Mouse (Mus musculus): ENCODE results near the gene Hist1h3h.
"Not testable (repeated sequence)": the region's sequence is repeated elsewhere in the genome, so short reads cannot be mapped to it uniquely, and the experiment has no call there.

Hist1h3h gene

DNA sequence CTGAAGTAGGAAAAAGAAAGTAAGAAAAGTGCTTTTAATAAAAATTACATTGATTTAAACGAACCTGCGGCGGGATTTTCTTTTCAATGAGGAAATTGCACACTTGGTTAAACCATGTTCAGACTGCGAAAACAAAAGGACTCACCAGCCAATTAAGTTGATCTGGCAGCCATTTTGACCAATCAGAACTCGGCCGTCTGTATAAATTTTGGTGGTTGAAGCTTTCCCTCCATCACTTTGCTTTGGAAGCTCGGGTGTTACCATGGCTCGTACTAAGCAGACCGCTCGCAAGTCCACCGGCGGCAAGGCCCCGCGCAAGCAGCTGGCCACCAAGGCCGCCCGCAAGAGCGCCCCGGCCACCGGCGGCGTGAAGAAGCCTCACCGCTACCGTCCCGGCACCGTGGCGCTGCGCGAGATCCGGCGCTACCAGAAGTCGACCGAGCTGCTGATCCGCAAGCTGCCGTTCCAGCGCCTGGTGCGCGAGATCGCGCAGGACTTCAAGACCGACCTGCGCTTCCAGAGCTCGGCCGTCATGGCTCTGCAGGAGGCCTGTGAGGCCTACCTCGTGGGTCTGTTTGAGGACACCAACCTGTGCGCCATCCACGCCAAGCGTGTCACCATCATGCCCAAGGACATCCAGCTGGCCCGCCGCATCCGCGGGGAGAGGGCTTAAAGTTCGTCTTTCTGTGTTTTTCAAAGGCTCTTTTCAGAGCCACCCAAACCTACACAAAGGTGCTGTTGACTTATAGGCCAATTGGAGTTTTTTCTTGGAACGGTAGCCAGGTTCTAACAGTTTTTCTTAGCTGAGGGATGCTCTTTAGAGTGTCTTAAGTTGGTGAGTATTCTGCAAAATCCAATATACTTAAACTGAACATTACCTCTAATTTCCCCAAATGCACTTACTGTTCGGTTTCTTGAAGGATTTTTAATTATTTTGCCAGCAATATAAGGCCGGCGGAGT lies at the start of gene Hist1h3h:
Hist1h3h (plus strand) TSS at position 263 of the 961 bp plus-strand sequence.
- DNase-seq = peak; percentile 77 to 83

- no peak for DNase-seq
Observed at GRCm38 (mm10) chr13:21677305-21677704, 40.2 kb upstream of the Hist1h3h start, which contains the start of gene Olfr1360. Gene Olfr1360, minus strand, starts transcription at chr13:21677405.

GRCm38 (mm10) chr13:21697811-21698210 lies 19.6 kb upstream of the Hist1h3h start, which contains the start of gene Olfr1359:
Gene Olfr1359, plus strand, starts transcription at chr13:21698111.
- no peak for DNase-seq

DNA sequence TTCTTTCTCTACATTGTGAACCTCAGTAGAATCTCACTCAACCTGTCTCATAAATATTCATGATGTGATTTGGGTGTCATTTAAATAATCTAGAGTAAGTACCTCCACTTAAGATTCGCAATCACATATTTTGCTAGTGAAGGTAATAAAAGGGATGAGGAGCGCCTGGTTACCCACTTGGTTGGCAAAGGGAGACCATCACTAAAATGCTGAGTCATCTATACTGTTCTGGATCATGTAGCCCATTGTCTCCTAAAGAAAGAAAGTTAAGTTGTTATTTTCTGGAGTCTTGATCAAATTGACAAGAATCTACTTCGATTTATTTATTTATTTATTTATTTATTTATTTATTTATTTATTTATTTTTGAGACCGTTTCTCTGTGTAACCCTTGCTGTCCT lies 10.8 kb upstream of the Hist1h3h start:
- DNase-seq = no peak

- DNase-seq = peak; percentile 90 to 92
Observed at GRCm38 (mm10) chr13:21710031-21710711, 7.3 kb upstream of the Hist1h3h start.

GRCm38 (mm10) chr13:21710821-21711525 lies 6.5 kb upstream of the Hist1h3h start:
- DNase-seq = peak; percentile 77 to 83

GRCm38 (mm10) chr13:21711698-21712097 lies 5.8 kb upstream of the Hist1h3h start:
- no peak for DNase-seq

DNA sequence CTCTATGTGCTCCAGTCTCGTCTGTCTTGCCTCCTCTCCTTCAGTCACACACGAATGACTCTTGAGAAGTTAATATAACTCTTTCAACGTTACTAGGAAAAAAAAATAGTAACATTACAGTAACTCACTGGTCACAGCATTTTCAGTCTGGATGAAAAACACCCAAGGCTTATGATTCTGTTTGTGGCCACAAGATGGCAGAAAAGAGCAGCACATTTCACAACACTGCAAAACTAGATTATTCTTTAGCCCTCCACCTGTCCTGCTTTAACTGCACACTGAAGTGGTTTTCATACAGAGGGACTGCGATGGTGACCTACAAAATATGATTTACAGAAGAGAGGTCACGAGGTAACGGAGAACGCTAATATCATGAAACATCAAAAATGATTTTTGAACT lies 2.7 kb upstream of the Hist1h3h start:
- DNase-seq = peak in 1 of 2 experiments; percentile 70

GRCm38 (mm10) chr13:21715131-21715863 lies 2.2 kb upstream of the Hist1h3h start:
- DNase-seq = no peak

- peak; percentile 79 for DNase-seq
Observed at GRCm38 (mm10) chr13:21715864-21716539, 1.5 kb upstream of the Hist1h3h start, which contains the start of the genes Hist1h2bl and Hist1h2ai. Gene Hist1h2bl, minus strand, starts transcription at chr13:21716143. Gene Hist1h2ai, plus strand, starts transcription at chr13:21716422.

- DNase-seq = not testable (repeated sequence)
Observed at GRCm38 (mm10) chr13:21716540-21717391, 693 bp upstream of the Hist1h3h start.

GRCm38 (mm10) chr13:21718381-21719080 lies 1.1 kb downstream of the Hist1h3h start:
- no peak for DNase-seq

- not testable (repeated sequence) for DNase-seq
Observed at GRCm38 (mm10) chr13:21721107-21721756, 3.8 kb downstream of the Hist1h3h start.

GRCm38 (mm10) chr13:21721757-21722372 lies 4.4 kb downstream of the Hist1h3h start, which contains the start of gene Hist1h2bm:
Gene Hist1h2bm, plus strand, starts transcription at chr13:21722044.
- DNase-seq = peak; percentile 52 to 58

- DNase-seq = no peak
Observed at GRCm38 (mm10) chr13:21722373-21722925, 5.0 kb downstream of the Hist1h3h start.

DNA sequence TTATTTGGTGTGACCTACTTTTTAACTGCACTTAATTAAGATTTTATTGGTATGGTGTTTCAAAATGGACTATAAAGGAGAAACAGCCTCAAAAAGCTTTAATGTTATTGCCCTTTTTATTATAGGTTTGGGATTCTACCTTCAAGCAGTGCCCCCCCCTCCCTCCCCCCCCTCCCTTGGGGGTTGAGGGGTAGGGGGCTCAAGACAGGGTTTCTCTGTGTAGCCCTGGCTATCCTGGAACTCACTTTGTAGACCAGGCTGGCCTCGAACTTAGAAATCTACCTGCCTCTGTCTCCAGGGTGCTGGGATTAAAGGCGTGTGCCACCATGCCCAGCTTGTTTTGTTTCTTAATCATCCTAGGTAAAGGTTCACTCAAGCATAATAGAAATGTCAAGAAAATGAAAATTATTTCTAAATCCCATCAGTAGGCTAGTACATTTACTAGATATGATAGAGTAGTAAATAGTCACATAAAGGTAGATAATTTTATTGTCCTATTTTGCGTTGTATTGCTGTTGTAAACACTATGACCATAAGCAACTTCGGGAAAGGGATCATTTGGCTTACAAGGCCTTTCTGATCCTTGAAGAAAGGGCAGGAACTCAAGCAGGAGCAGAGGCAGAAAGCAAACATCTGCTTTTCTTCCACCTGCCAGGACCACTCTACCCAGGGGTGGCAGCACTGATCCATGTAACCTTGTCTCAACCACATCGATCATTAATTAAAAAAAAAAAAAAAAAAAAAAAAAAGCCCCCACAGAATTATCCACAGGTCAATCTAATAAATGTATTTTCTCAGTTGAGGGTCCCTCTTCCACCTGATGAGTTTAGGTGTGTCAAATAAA lies 5.8 kb downstream of the Hist1h3h start:
- DNase-seq = no peak

DNA sequence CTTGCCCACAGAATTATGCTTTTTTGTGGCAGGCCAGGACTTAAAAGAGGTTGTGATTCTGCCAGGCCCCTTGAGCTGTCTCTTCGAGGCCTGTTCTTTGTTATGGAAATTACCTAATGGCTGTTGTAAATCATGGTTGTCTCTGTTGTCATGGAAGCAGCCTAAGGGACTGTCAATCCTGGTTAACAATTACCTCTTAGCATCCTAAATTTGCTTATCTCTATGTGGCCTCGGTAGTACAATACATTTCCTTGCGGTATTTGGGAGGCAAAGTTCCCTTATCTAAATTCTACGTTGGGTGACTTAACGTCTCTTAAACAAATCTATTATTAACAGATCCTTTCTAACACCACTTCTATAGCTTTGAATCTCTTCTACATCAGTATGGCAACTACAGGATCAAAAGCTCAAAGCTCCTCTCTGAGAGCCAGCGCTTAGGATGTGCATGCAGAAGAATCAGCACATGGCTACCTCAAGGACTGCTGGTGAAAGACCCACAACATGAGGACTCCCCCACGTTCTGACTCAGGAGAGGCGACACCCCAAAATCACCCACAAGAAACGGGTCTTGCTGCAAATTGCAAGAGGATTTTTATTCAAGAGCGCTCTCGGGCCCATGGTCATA lies 10.6 kb downstream of the Hist1h3h start:
- DNase-seq = no peak

All from kidney, postnatal 25 days (tissue).